Mouse (Mus musculus) heart, adult 2 months (tissue): Measurements from ENCODE around the gene Tmem132d. TPM values are rescaled to one million over a fixed set of nuclear protein-coding genes. Genes with fewer than 3 reads are reported as not detected.

Source experiments
- DNase-seq, 2 experiments: peaks; one replicate each; pipeline ENCODE4 v3.0.0; 2021
- H3K27ac ChIP-seq: fragments of 200-600 bp; 2 replicates; pipeline ENCODE4 v1.8.1; 2022
- H3K27me3 ChIP-seq: fragments of 200-500 bp; 2 replicates; pipeline ENCODE4 v1.6.1; 2012; ENCODE audit warnings: mild to moderate bottlenecking, low read length, inconsistent platforms, mixed read lengths; ENCODE audit not compliant: control insufficient read depth, insufficient read depth
- H3K36me3 ChIP-seq: fragments of 200-500 bp; 2 replicates; pipeline ENCODE4 v1.6.1; 2012; ENCODE audit warnings: low read length, inconsistent platforms; ENCODE audit not compliant: control insufficient read depth, insufficient read depth
- H3K4me1 ChIP-seq: fragments of 200-500 bp; 2 replicates; pipeline ENCODE4 v1.6.1; 2011; ENCODE audit warnings: low read length; ENCODE audit not compliant: control insufficient read depth, insufficient read depth
- H3K4me3 ChIP-seq: fragments of 200-600 bp; 2 replicates; pipeline ENCODE4 v1.8.1; 2022
- H3K79me2 ChIP-seq: fragments of 200-500 bp; replicated peaks from 2 replicates; pipeline ENCODE4 v1.6.1; 2012; ENCODE audit warnings: mild to moderate bottlenecking, inconsistent platforms, low read length, moderate library complexity, mixed read lengths; ENCODE audit not compliant: control insufficient read depth, insufficient read depth
- H3K9ac ChIP-seq: fragments of 200-500 bp; 2 replicates; pipeline ENCODE4 v1.6.1; 2012; ENCODE audit warnings: low read depth, mild to moderate bottlenecking, control low read depth, inconsistent platforms, low read length, mixed read lengths
- CTCF ChIP-seq: fragments of 200-600 bp; IDR thresholded peaks from 2 replicates; pipeline ENCODE4 v1.8.1; 2022; ENCODE audit warnings: antibody characterized with exemption, mild to moderate bottlenecking, moderate library complexity
- EP300 ChIP-seq: fragments of 200-500 bp; IDR thresholded peaks from 2 replicates; pipeline ENCODE4 v1.6.1; 2011; ENCODE audit warnings: low read depth, low read length, control low read depth; ENCODE audit not compliant: insufficient read depth
- POLR2A ChIP-seq: fragments of 200-500 bp; IDR thresholded peaks from 2 replicates; pipeline ENCODE4 v1.6.1; 2011; ENCODE audit warnings: mild to moderate bottlenecking, low read depth, low read length, control low read depth; ENCODE audit not compliant: insufficient read depth
- WGBS: fragments of 180-500 bp; shearing (Covaris S2); methylation state at CpG from one replicate; pipeline ENCODE4 v1.1.7; 2018; 5-methylcytosine and 5-hydroxymethylcytosine counted together
- intact Hi-C: fragments of 180-260 bp; cut with DNase I; formaldehyde crosslinking; loops from one replicate; pipeline ENCODE4 v1.15.1; 2025
- polyA plus RNA-seq: library from polyadenylated mRNA; depleted of rRNA; stranded (reverse); fragments of >200 nt; gene quantifications from 2 replicates; pipeline ENCODE4 v1.2.3, GENCODE M21; 2012
- total RNA-seq, 2 experiments: library from RNA; stranded (reverse); gene quantifications; 2 replicates each; pipeline ENCODE4 v1.2.3; 2021

Tmem132d gene
- total and polyA plus RNA-seq, 3 experiments, result 0.03 to 0.06 TPM; not detected in 1

GRCm38 (mm10) chr5:127815292-127815691 lies 617.6 kb downstream of the Tmem132d start:
- H3K79me2 ChIP-seq, result no peaks in the 10 kb centered on the region
- no peak overlapping the region for H3K9ac ChIP-seq
- H3K27me3 ChIP-seq, result no peaks in the 10 kb centered on the region
- WGBS, result 69% methylated on average over 8 of the region's 8 CpGs
- H3K4me3 ChIP-seq, result no peak overlapping the region
- intact Hi-C loops, result no loop called here
- H3K27ac ChIP-seq, result no peak overlapping the region
- DNase-seq, result no peak
- H3K36me3 ChIP-seq, result no peaks in the 10 kb centered on the region
- H3K4me1 ChIP-seq, result no peaks in the 10 kb centered on the region
- TF ChIP-seq EP300 (no peak), CTCF (no peak), POLR2A (no peak)

- intact Hi-C loops, result no loop called here
- Histone ChIP-seq H3K9ac (no peak overlapping the region), H3K4me3 (no peak overlapping the region), H3K36me3 (no peaks in the 10 kb centered on the region), H3K27me3 (no peaks in the 10 kb centered on the region), H3K27ac (no peak overlapping the region), H3K79me2 (no peaks in the 10 kb centered on the region), H3K4me1 (no peaks in the 10 kb centered on the region)
- DNase-seq, result no peak
- 66% methylated on average over 3 of the region's 3 CpGs for WGBS
- TF ChIP-seq CTCF (no peak), EP300 (no peak), POLR2A (no peak)
Observed at GRCm38 (mm10) chr5:127807419-127807818, 625.5 kb downstream of the Tmem132d start.

GRCm38 (mm10) chr5:127806850-127807249 lies 626.0 kb downstream of the Tmem132d start:
- H3K4me3 ChIP-seq, result no peak overlapping the region
- intact Hi-C loops, result no loop called here
- no peak overlapping the region for H3K9ac ChIP-seq
- TF ChIP-seq EP300 (no peak), POLR2A (no peak), CTCF (no peak)
- H3K79me2 ChIP-seq, result no peaks in the 10 kb centered on the region
- no peak for DNase-seq
- H3K4me1 ChIP-seq, result no peaks in the 10 kb centered on the region
- 76% methylated on average over 12 of the region's 12 CpGs for WGBS
- H3K27ac ChIP-seq, result no peak overlapping the region
- H3K36me3 ChIP-seq, result no peaks in the 10 kb centered on the region
- H3K27me3 ChIP-seq, result no peaks in the 10 kb centered on the region

DNA sequence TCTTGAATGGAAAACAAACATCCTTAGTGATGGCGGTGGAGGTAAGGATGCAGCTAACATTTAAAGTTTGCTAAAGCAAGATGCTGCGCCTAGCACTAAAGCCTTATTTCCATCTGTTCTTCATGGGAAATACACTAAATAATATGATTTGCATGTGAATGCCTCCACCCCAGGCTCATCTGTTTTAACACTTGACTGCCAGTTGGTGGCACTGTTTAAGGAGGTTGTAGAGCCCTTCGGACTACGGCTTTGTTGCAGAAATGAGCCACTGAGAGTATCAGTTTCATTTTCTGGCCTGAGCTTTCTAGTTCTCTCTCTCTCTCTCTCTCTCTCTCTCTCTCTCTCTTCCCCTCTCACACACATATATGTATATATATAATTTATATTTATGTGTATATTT lies 632.0 kb downstream of the Tmem132d start:
- DNase-seq, result no peak
- WGBS, result 67% methylated on average over 4 of the region's 4 CpGs
- Histone ChIP-seq H3K4me3 (no peak overlapping the region), H3K36me3 (no peaks in the 10 kb centered on the region), H3K9ac (no peak overlapping the region), H3K79me2 (no peaks in the 10 kb centered on the region), H3K27me3 (no peaks in the 10 kb centered on the region), H3K27ac (no peak overlapping the region), H3K4me1 (no peaks in the 10 kb centered on the region)
- intact Hi-C loops, result no loop called here
- TF ChIP-seq EP300, result no peak
- TF ChIP-seq CTCF, result no peak
- TF ChIP-seq POLR2A, result no peak

- Histone ChIP-seq H3K4me3 (no peak overlapping the region), H3K9ac (no peak overlapping the region), H3K36me3 (no peaks in the 10 kb centered on the region), H3K4me1 (no peaks in the 10 kb centered on the region), H3K79me2 (no peaks in the 10 kb centered on the region), H3K27ac (no peak overlapping the region), H3K27me3 (no peaks in the 10 kb centered on the region)
- intact Hi-C loops, result no loop called here
- TF ChIP-seq CTCF (no peak), EP300 (no peak), POLR2A (no peak)
- 70% methylated on average over 5 of the region's 5 CpGs for WGBS
- DNase-seq, result no peak
Observed at GRCm38 (mm10) chr5:127781221-127781620, 651.7 kb downstream of the Tmem132d start.

GRCm38 (mm10) chr5:127775749-127776148 lies 657.1 kb downstream of the Tmem132d start:
- Histone ChIP-seq H3K4me1 (no peaks in the 10 kb centered on the region), H3K79me2 (no peaks in the 10 kb centered on the region), H3K9ac (no peak overlapping the region), H3K4me3 (no peak overlapping the region), H3K27ac (no peak overlapping the region), H3K27me3 (no peaks in the 10 kb centered on the region), H3K36me3 (no peaks in the 10 kb centered on the region)
- TF ChIP-seq EP300, result no peak
- no peak for TF ChIP-seq CTCF
- no peak for TF ChIP-seq POLR2A
- intact Hi-C loops, result no loop called here
- 51% methylated on average over 7 of the region's 7 CpGs for WGBS
- no peak for DNase-seq
